Mouse (Mus musculus): ENCODE measurements around the gene Jak3. TPM values are rescaled to one million over a fixed set of nuclear protein-coding genes. Genes with fewer than 3 reads are reported as not detected.
A peak's percentile ranks its signal among the peaks of the same experiment; 100 is the strongest.

Jak3 gene
- total and polyA plus RNA-seq, 3 experiments = 15.7 to 68.8 (median 29.8) TPM

- H3K27me3 ChIP-seq (ENCODE audit: insufficient read depth, low read length) = peaks cover 60% of the 10 kb centered on the region
- DNase-seq (ENCODE audit: low spot score) = no peak
- no peak for TF ChIP-seq TAL1 (conservative IDR thresholded peaks at IDR 0.05; ENCODE audit: low read depth, low read length)
- TF ChIP-seq POLR2AphosphoS5 (IDR thresholded peaks at IDR 0.05; ENCODE audit: insufficient replicate concordance, low read depth, low read length) = no peak
- no peak for TF ChIP-seq CTCF (IDR thresholded peaks at IDR 0.05; ENCODE audit: low read depth, low read length)
- TF ChIP-seq GATA2 (IDR thresholded peaks at IDR 0.05; ENCODE audit: borderline replicate concordance, low read depth, low read length) = no peak
- TF ChIP-seq GATA1 (IDR thresholded peaks at IDR 0.05; ENCODE audit: borderline replicate concordance, low read length) = no peak
These were observed 16.3 kb upstream of the Jak3 start for GRCm38 (mm10) chr8:71659751-71660150.

DNA sequence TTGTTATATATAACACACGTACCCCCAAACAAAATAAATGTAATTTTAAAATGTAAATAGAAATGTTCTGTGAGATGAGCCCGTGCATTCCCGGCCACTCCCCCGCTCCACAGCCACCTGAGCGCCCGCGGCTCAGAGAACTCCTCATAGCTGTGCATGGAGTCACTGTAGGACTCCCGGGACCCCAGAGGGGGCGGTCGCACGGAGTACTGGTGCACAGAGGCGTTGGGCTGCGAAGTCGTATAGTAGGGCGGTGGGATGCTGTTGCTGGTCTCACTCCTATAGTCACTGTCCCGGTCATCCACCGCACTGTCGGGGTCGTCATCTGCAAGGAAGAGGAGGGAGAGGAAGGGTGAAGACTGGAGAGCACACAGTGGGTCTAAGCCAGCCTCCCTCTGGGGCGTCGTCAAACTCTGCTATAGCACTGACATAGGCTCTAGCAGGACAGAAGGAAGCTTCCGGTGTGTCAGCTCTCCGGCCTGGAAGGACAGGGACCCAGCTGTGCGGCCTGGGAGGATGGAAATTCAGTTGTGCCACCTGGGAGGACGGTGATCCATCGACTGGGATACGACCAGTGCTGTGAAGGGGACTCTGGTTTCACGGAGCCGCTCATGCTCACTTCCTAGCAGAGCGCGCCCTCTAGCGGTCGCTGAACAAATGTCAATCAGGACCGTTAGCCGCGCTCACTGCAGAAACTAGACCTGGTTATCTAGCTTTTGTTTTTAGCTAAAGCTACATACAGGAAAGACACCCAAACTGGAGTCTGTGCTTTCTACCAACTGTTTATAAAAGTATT lies 15.6 kb upstream of the Jak3 start:
- TF ChIP-seq CTCF (IDR thresholded peaks at IDR 0.05; ENCODE audit: low read depth, low read length) = peak; percentile 73
- TF ChIP-seq POLR2AphosphoS5 (IDR thresholded peaks at IDR 0.05; ENCODE audit: insufficient replicate concordance, low read depth, low read length) = no peak
- H3K27me3 ChIP-seq (ENCODE audit: insufficient read depth, low read length) = peaks cover 55% of the 10 kb centered on the region

More at GRCm38 (mm10) chr8:71659751-71660150, 16.3 kb upstream of the Jak3 start:
- no peak for ATAC-seq (ENCODE audit: extremely low read depth, insufficient number of reproducible peaks, low FRiP score, poor library complexity, severe bottlenecking)
- H3K4me1 ChIP-seq (ENCODE audit: insufficient read depth, low read depth, low read length) = peaks cover 25% of the 10 kb centered on the region
- H3K4me3 ChIP-seq (ENCODE audit: low read depth, low read length) = no peak overlapping the region
- H3K36me3 ChIP-seq (replicated peaks) = peaks cover 5% of the 10 kb centered on the region
- H3K9me3 ChIP-seq (replicated peaks) = no peaks in the 10 kb centered on the region

GRCm38 (mm10) chr8:71665331-71666130 lies 10.6 kb upstream of the Jak3 start:
- Histone ChIP-seq H3K4me3 (ENCODE audit: low read depth, low read length) (peak overlapping the region; percentile 70), H3K27me3 (ENCODE audit: insufficient read depth, low read length) (peaks cover 59% of the 10 kb centered on the region), H3K4me1 (ENCODE audit: insufficient read depth, low read depth, low read length) (peaks cover 56% of the 10 kb centered on the region), H3K36me3 (replicated peaks) (peaks cover 5% of the 10 kb centered on the region), H3K9me3 (replicated peaks) (no peaks in the 10 kb centered on the region)
- no peak for TF ChIP-seq CTCF (IDR thresholded peaks at IDR 0.05; ENCODE audit: low read depth, low read length)
- no peak for TF ChIP-seq GATA2 (IDR thresholded peaks at IDR 0.05; ENCODE audit: borderline replicate concordance, low read depth, low read length)
- TF ChIP-seq POLR2AphosphoS5 (IDR thresholded peaks at IDR 0.05; ENCODE audit: insufficient replicate concordance, low read depth, low read length) = no peak
- TF ChIP-seq GATA1 (IDR thresholded peaks at IDR 0.05; ENCODE audit: borderline replicate concordance, low read length) = no peak
- TF ChIP-seq TAL1 (conservative IDR thresholded peaks at IDR 0.05; ENCODE audit: low read depth, low read length) = no peak
- DNase-seq (ENCODE audit: low spot score) (peak; percentile 75), ATAC-seq (ENCODE audit: extremely low read depth, insufficient number of reproducible peaks, low FRiP score, poor library complexity, severe bottlenecking) (peak; percentile 66)

More for the DNA sequence above, 15.6 kb upstream of the Jak3 start:
- Histone ChIP-seq H3K4me3 (ENCODE audit: low read depth, low read length) (no peak overlapping the region; the same call in 1 of the 2 replicates), H3K36me3 (replicated peaks) (peaks cover 5% of the 10 kb centered on the region), H3K4me1 (ENCODE audit: insufficient read depth, low read depth, low read length) (peaks cover 27% of the 10 kb centered on the region), H3K9me3 (replicated peaks) (no peaks in the 10 kb centered on the region)
- peak; percentile 70 for DNase-seq (ENCODE audit: low spot score)
- ATAC-seq (ENCODE audit: extremely low read depth, insufficient number of reproducible peaks, low FRiP score, poor library complexity, severe bottlenecking) = no peak

DNA sequence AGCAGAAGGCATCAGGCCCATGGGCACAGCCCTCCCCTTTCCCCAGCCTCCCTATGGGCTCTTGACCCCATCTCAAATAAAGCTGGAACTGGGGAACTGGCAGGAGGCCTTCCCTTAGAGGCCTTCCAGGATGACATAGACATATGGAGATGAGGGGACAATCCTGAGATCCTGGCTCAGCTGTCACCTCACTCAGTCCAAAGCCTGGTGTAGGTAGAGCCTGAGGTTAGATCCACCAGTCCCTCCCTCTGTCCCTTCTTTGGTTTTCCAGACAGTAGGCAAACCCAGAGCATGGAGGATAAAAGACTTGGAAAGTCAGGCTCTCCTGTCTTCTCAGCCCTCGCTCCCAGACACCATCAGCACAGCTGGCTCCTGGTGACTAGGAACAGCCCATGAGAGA lies 9.2 kb upstream of the Jak3 start:
- H3K9me3 ChIP-seq (replicated peaks) = no peaks in the 10 kb centered on the region
- ATAC-seq (ENCODE audit: extremely low read depth, insufficient number of reproducible peaks, low FRiP score, poor library complexity, severe bottlenecking) = no peak
- H3K36me3 ChIP-seq (replicated peaks) = peaks cover 5% of the 10 kb centered on the region
- peaks cover 66% of the 10 kb centered on the region for H3K4me1 ChIP-seq (ENCODE audit: insufficient read depth, low read depth, low read length)
- no peak overlapping the region; the same call in 1 of the 2 replicates for H3K4me3 ChIP-seq (ENCODE audit: low read depth, low read length)
- TF ChIP-seq TAL1 (conservative IDR thresholded peaks at IDR 0.05; ENCODE audit: low read depth, low read length) (no peak), GATA1 (IDR thresholded peaks at IDR 0.05; ENCODE audit: borderline replicate concordance, low read length) (no peak), CTCF (IDR thresholded peaks at IDR 0.05; ENCODE audit: low read depth, low read length) (no peak), POLR2AphosphoS5 (IDR thresholded peaks at IDR 0.05; ENCODE audit: insufficient replicate concordance, low read depth, low read length) (no peak), GATA2 (IDR thresholded peaks at IDR 0.05; ENCODE audit: borderline replicate concordance, low read depth, low read length) (no peak)
- H3K27me3 ChIP-seq (ENCODE audit: insufficient read depth, low read length) = peaks cover 62% of the 10 kb centered on the region
- no peak for DNase-seq (ENCODE audit: low spot score)

DNA sequence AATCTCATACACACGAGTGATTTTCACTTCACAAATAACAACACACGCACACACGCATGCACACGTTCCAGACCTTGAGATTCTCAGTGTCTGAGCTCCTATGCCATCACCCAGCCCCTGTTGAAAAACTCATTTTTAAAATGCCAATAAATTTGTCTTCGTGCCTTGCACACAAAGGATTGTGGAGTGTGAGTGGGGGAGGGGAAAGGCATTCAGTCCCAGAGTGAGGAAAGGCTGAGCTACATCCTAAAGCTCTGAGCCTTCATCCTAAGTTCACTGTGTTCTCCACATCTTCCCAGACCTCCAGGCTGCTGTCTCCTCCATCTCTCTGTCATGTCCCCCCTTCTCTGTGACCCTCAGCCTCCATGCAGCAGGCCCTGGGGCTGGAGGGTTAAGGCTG lies 8.8 kb upstream of the Jak3 start:
- peaks cover 4% of the 10 kb centered on the region for H3K36me3 ChIP-seq (replicated peaks)
- TF ChIP-seq GATA2 (IDR thresholded peaks at IDR 0.05; ENCODE audit: borderline replicate concordance, low read depth, low read length) (no peak), GATA1 (IDR thresholded peaks at IDR 0.05; ENCODE audit: borderline replicate concordance, low read length) (no peak), POLR2AphosphoS5 (IDR thresholded peaks at IDR 0.05; ENCODE audit: insufficient replicate concordance, low read depth, low read length) (no peak), TAL1 (conservative IDR thresholded peaks at IDR 0.05; ENCODE audit: low read depth, low read length) (no peak), CTCF (IDR thresholded peaks at IDR 0.05; ENCODE audit: low read depth, low read length) (no peak)
- no peaks in the 10 kb centered on the region for H3K9me3 ChIP-seq (replicated peaks)
- ATAC-seq (ENCODE audit: extremely low read depth, insufficient number of reproducible peaks, low FRiP score, poor library complexity, severe bottlenecking) (no peak), DNase-seq (ENCODE audit: low spot score) (no peak)
- H3K4me3 ChIP-seq (ENCODE audit: low read depth, low read length) = peak overlapping the region; percentile 48; the same call in 1 of the 2 replicates
- peaks cover 58% of the 10 kb centered on the region for H3K27me3 ChIP-seq (ENCODE audit: insufficient read depth, low read length)
- H3K4me1 ChIP-seq (ENCODE audit: insufficient read depth, low read depth, low read length) = peaks cover 70% of the 10 kb centered on the region

Measured in G1E (cell line).